Mouse (Mus musculus): ENCODE measurements around the gene Rsph3a.
"Not testable (repeated sequence)": the region's sequence is repeated elsewhere in the genome, so short reads cannot be mapped to it uniquely, and the experiment has no call there.

Gene Rsph3a

DNA sequence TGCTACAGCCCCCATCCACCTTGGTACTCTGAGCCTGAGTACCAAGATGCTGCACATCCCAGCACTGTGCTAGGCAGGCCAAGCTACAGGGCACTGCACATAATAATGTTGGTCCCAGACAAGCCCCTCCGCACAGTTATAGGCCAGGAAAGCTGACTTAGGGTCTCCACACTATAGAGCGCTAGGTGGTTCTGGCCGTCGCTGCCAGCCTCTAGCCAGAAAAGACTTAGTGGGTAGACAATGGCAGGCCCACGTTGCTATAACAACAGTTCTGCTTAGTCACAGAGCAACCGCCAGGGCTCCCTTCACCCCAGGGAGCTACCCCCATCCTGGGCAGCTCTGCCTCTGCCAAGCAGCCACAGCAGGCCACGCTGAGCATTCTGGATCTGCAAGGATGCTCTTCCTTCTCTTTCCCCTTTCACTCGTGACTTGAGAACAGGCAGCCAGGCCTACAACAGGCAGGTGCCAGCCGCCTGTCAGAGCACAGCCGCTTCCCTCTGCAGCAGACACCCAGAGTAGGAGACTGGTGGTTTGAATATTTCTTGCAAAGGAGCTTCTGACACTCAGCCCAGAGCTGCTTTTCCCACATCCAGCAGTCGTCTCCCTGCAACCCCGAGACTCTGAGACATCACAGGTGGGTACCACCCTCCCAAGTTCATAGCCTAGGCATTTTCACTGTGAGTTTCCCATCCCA is 82.2 kb downstream of the Rsph3a start:
- not testable (repeated sequence) for DNase-seq (ENCODE audit: low spot score in 2 of 2)
